Comparison of ENCODE assay signal across 22 mouse cellular contexts in the genomic region with DNA sequence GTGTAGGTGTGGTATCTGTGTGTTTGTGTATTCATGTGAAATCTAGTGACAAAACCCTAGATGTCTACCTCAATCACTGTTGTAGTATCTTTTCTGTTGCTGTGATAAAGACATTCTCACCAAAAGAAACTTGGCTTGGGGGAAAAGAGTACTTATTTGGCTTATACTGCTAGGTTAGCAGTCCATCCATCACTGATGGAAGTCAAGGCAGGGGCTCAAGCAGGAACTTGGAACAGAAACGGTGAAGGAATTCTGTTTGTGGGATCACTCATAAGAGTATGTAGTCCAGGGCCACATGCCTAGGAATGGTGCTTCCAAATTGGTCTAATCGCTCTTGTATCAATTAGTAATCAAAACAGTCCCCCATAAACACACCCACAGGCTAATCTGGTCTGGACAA.
DNase-seq lines count a peak whose midpoint lies in the region; ATAC-seq and TF ChIP-seq lines count a peak whose summit lies in the region.
"Had no signal": no experiment of that assay in that cellular context is flagged by ENCODE, and none has a peak within 500 bp of the region (broad histone marks: within the 10 kb centered on the region; RNA-seq: fewer than 3 reads in every experiment).

No protein-coding gene starts in this region.

- H3K4me3 ChIP-seq in lung, embryonic 15.5 days = no peak overlapping the region
- no peak overlapping the region for H3K4me3 ChIP-seq in lung, postnatal 0 days (ENCODE audit: low read depth, low read length)
- H3K4me3 ChIP-seq: embryonic facial prominence, embryonic 13.5 days; embryonic facial prominence, embryonic 15.5 days; erythroblast, embryonic 14.5 days; forebrain, embryonic 10.5 days; forebrain, embryonic 12.5 days had no signal

- ATAC-seq in lung, embryonic 15.5 days (ENCODE audit: borderline replicate concordance, extremely low read depth, low FRiP score, low TSS enrichment) = peak; percentile 36; the same call in 1 of the 2 replicates
- ATAC-seq in lung, postnatal 0 days = no peak
- ATAC-seq: forebrain, embryonic 14.5 days had no signal

- H3K9me3 ChIP-seq in lung, embryonic 15.5 days = no peaks in the 10 kb centered on the region
- no peaks in the 10 kb centered on the region for H3K9me3 ChIP-seq in lung, postnatal 0 days (ENCODE audit: low read length)
- H3K9me3 ChIP-seq: embryonic facial prominence, embryonic 13.5 days; embryonic facial prominence, embryonic 15.5 days; forebrain, embryonic 10.5 days; forebrain, embryonic 12.5 days had no signal

- no peak for DNase-seq in lung, postnatal 0 days (ENCODE audit: low spot score)
- DNase-seq in lung, postnatal 10 days = peak; percentile 22
- no peak for DNase-seq in lung, postnatal 25 days (ENCODE audit: low spot score)
- peak; percentile 7 for DNase-seq in lung, postnatal 36 days
- no peak for DNase-seq in frontal cortex, postnatal 10 days (ENCODE audit: low spot score in 2 of 2)
- DNase-seq: adrenal gland, adult 2 months; adrenal gland, postnatal 10 days; adrenal gland, postnatal 25 days; cerebellum, adult 11 months; cerebellum, adult 18-20 months; cerebellum, adult 8-10 months; cerebellum, adult 9-11 months; cerebellum, postnatal 14 days; cerebellum, postnatal 36 days; embryo, embryonic 11 days had no signal

- no peaks in the 10 kb centered on the region for H3K36me3 ChIP-seq in lung, embryonic 15.5 days
- H3K36me3 ChIP-seq in lung, postnatal 0 days (ENCODE audit: insufficient read depth, low read length) = no peaks in the 10 kb centered on the region
- H3K36me3 ChIP-seq: embryonic facial prominence, embryonic 13.5 days; embryonic facial prominence, embryonic 15.5 days; forebrain, embryonic 10.5 days; forebrain, embryonic 12.5 days had no signal

- H3K4me2 ChIP-seq in lung, embryonic 15.5 days = no peak overlapping the region
- no peak overlapping the region for H3K4me2 ChIP-seq in lung, postnatal 0 days (replicated peaks; ENCODE audit: low read depth, low read length)
- H3K4me2 ChIP-seq: embryonic facial prominence, embryonic 13.5 days; embryonic facial prominence, embryonic 15.5 days; forebrain, embryonic 12.5 days had no signal

- no peak overlapping the region for H3K27ac ChIP-seq in lung, embryonic 15.5 days
- H3K27ac ChIP-seq in lung, postnatal 0 days (ENCODE audit: low read length) = no peak overlapping the region
- H3K27ac ChIP-seq: embryonic facial prominence, embryonic 13.5 days; embryonic facial prominence, embryonic 15.5 days; forebrain, embryonic 10.5 days; forebrain, embryonic 12.5 days had no signal

- H3K9ac ChIP-seq in lung, embryonic 15.5 days = no peak overlapping the region
- H3K9ac ChIP-seq in lung, postnatal 0 days (replicated peaks; ENCODE audit: low read depth) = no peak overlapping the region
- H3K9ac ChIP-seq: embryonic facial prominence, embryonic 13.5 days; embryonic facial prominence, embryonic 15.5 days; forebrain, embryonic 12.5 days had no signal

- no peak for TF ChIP-seq EP300 in lung, postnatal 0 days (IDR thresholded peaks at IDR 0.05)

- H3K27me3 ChIP-seq in lung, embryonic 15.5 days = no peaks in the 10 kb centered on the region
- no peaks in the 10 kb centered on the region for H3K27me3 ChIP-seq in lung, postnatal 0 days (replicated peaks; ENCODE audit: insufficient read depth, low read length)
- H3K27me3 ChIP-seq: embryonic facial prominence, embryonic 13.5 days; embryonic facial prominence, embryonic 15.5 days; forebrain, embryonic 12.5 days had no signal

- H3K4me1 ChIP-seq in lung, embryonic 15.5 days = 0 out of 2 replicates have a peak, but pooled peaks cover 5% of the 10 kb centered on the region
- H3K4me1 ChIP-seq in lung, postnatal 0 days (ENCODE audit: insufficient read depth, low read depth, low read length) = no peaks in the 10 kb centered on the region
- H3K4me1 ChIP-seq: embryonic facial prominence, embryonic 13.5 days; embryonic facial prominence, embryonic 15.5 days; forebrain, embryonic 10.5 days; forebrain, embryonic 12.5 days had no signal

- no peak for TF ChIP-seq CTCF in lung, postnatal 0 days (IDR thresholded peaks at IDR 0.05)

- 28% methylated on average over 2 of the region's 2 CpGs for WGBS in lung, embryonic 15.5 days
- 54% methylated on average over 2 of the region's 2 CpGs for WGBS in lung, postnatal 0 days

Comparison
In these comparisons a context has a peak if more than half of its experiments do, and no peak if none do; other contexts are left out.
1. DNase-seq: peak in lung, postnatal 10 days (single experiment) and lung, postnatal 36 days (single experiment); none in lung, postnatal 0 days (single experiment), lung, postnatal 25 days (single experiment) and frontal cortex, postnatal 10 days (0 of 2).